Comparison of ENCODE assay signal across 28 mouse cellular contexts in the genomic region with DNA sequence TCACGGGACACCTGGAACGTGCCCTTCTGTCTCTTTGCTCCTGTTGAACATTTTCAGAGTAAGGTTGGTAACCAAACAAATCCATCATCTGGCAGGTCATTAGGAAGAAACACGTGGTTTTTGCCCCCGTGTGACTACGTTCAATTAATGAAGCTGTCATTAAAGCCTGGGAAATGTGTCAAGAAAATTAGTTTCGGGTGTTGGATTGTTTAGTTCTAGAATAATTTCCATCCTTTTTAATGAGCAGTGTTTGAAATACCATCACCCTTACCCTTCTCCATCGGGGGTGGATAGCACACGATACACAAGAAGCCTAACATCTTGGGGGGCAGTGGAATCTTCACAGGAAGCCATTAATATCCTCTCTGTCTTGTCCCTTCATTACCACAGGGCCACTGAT.
DNase-seq lines count a peak whose midpoint lies in the region; ATAC-seq and TF ChIP-seq lines count a peak whose summit lies in the region.
"Had no signal": no experiment of that assay in that cellular context is flagged by ENCODE, and none has a peak within 500 bp of the region (broad histone marks: within the 10 kb centered on the region; RNA-seq: fewer than 3 reads in every experiment).

No protein-coding gene starts in this region.

- TF ChIP-seq CTCF in brain, embryonic 14.5 days (IDR thresholded peaks at IDR 0.05; ENCODE audit: borderline replicate concordance, extremely low read depth, insufficient read depth, insufficient read length), result no peak

- H3K4me3 ChIP-seq in hindbrain, embryonic 13.5 days, result no peak overlapping the region
- H3K4me3 ChIP-seq in hindbrain, embryonic 10.5 days, result no peak overlapping the region
- no peak overlapping the region for H3K4me3 ChIP-seq in neural tube, embryonic 13.5 days
- H3K4me3 ChIP-seq: embryonic facial prominence, embryonic 10.5 days; embryonic facial prominence, embryonic 15.5 days; forebrain, embryonic 12.5 days; limb, embryonic 10.5 days; limb, embryonic 15.5 days; liver, embryonic 13.5 days; stomach, embryonic 15.5 days had no signal

- H3K9me3 ChIP-seq in hindbrain, embryonic 13.5 days, result no peaks in the 10 kb centered on the region
- H3K9me3 ChIP-seq in hindbrain, embryonic 10.5 days, result no peaks in the 10 kb centered on the region
- no peaks in the 10 kb centered on the region for H3K9me3 ChIP-seq in neural tube, embryonic 13.5 days
- H3K9me3 ChIP-seq: embryonic facial prominence, embryonic 10.5 days; embryonic facial prominence, embryonic 15.5 days; forebrain, embryonic 12.5 days; limb, embryonic 10.5 days; limb, embryonic 15.5 days; liver, embryonic 13.5 days; stomach, embryonic 15.5 days had no signal

- peaks cover 17% of the 10 kb centered on the region for H3K4me1 ChIP-seq in hindbrain, embryonic 13.5 days (replicated peaks)
- H3K4me1 ChIP-seq in hindbrain, embryonic 10.5 days (replicated peaks), result peaks cover 19% of the 10 kb centered on the region; the same call in 1 of the 2 replicates
- peaks cover 10% of the 10 kb centered on the region; the same call in 1 of the 2 replicates for H3K4me1 ChIP-seq in neural tube, embryonic 13.5 days (replicated peaks)
- H3K4me1 ChIP-seq: embryonic facial prominence, embryonic 10.5 days; embryonic facial prominence, embryonic 15.5 days; forebrain, embryonic 12.5 days; limb, embryonic 15.5 days; liver, embryonic 13.5 days; stomach, embryonic 15.5 days had no signal

- H3K9ac ChIP-seq in hindbrain, embryonic 13.5 days, result no peak overlapping the region
- no peak overlapping the region for H3K9ac ChIP-seq in neural tube, embryonic 13.5 days
- H3K9ac ChIP-seq: embryonic facial prominence, embryonic 15.5 days; forebrain, embryonic 12.5 days; limb, embryonic 15.5 days; liver, embryonic 13.5 days; stomach, embryonic 15.5 days had no signal

- 38% methylated on average over 8 of the region's 8 CpGs for WGBS in hindbrain, embryonic 13.5 days
- WGBS in hindbrain, embryonic 10.5 days, result 74% methylated on average over 8 of the region's 8 CpGs
- 47% methylated on average over 8 of the region's 8 CpGs for WGBS in neural tube, embryonic 13.5 days

- no peak for DNase-seq in hindbrain, embryonic 10.5 days (ENCODE audit: low spot score)
- DNase-seq in Muller cell, postnatal 12 days (ENCODE audit: inconsistent ontology term), result peak; percentile 62
- peak; percentile 16 for DNase-seq in brain, embryonic 14.5 days (ENCODE audit: low read depth)
- no peak for DNase-seq in kidney, postnatal 4 days
- no peak for DNase-seq in kidney, adult 9 months
- DNase-seq: adrenal gland, postnatal 10 days; B cell, adult 2 months; cerebellum, adult 11-12 months; cerebellum, adult 9-11 months; gastrocnemius, postnatal 10 days; heart, postnatal 4 days; kidney, adult 2 months; layer of hippocampus, postnatal 36 days; liver, embryonic 13.5 days; lung, adult 18-20 months; lung, postnatal 4 days; right cerebral cortex, postnatal 14 days had no signal

- no peak for TF ChIP-seq POLR2A in brain, embryonic 14.5 days (IDR thresholded peaks at IDR 0.05; ENCODE audit: borderline replicate concordance, extremely low read depth, insufficient read depth, insufficient read length, poor library complexity, severe bottlenecking)

- no peak for ATAC-seq in hindbrain, embryonic 13.5 days (ENCODE audit: low FRiP score)
- 0 out of 2 replicates have a peak, but pooled peaks have one; percentile 15 for ATAC-seq in neural tube, embryonic 13.5 days (ENCODE audit: low read depth)
- no peak for ATAC-seq in activated CD4-positive, CD25-positive, alpha-beta regulatory T cell, adult 4 months
- ATAC-seq: lung, postnatal 0 days had no signal

- H3K4me2 ChIP-seq in hindbrain, embryonic 13.5 days, result no peak overlapping the region
- no peak overlapping the region for H3K4me2 ChIP-seq in neural tube, embryonic 13.5 days
- H3K4me2 ChIP-seq: embryonic facial prominence, embryonic 15.5 days; forebrain, embryonic 12.5 days; limb, embryonic 15.5 days; liver, embryonic 13.5 days; stomach, embryonic 15.5 days had no signal

- no peaks in the 10 kb centered on the region for H3K27me3 ChIP-seq in hindbrain, embryonic 13.5 days
- H3K27me3 ChIP-seq in hindbrain, embryonic 10.5 days (ENCODE audit: insufficient read depth, poor library complexity, severe bottlenecking), result no peaks in the 10 kb centered on the region
- no peaks in the 10 kb centered on the region for H3K27me3 ChIP-seq in neural tube, embryonic 13.5 days
- H3K27me3 ChIP-seq: embryonic facial prominence, embryonic 15.5 days; forebrain, embryonic 12.5 days; limb, embryonic 15.5 days; liver, embryonic 13.5 days; stomach, embryonic 15.5 days had no signal

- peak overlapping the region; percentile 3; the same call in 1 of the 2 replicates for H3K27ac ChIP-seq in hindbrain, embryonic 13.5 days
- H3K27ac ChIP-seq in hindbrain, embryonic 10.5 days, result no peak overlapping the region
- H3K27ac ChIP-seq in neural tube, embryonic 13.5 days (replicated peaks), result peak overlapping the region; percentile 50
- H3K27ac ChIP-seq: embryonic facial prominence, embryonic 10.5 days; embryonic facial prominence, embryonic 15.5 days; forebrain, embryonic 12.5 days; kidney, postnatal 0 days; limb, embryonic 10.5 days; limb, embryonic 15.5 days; liver, embryonic 13.5 days; stomach, embryonic 15.5 days had no signal

- no peaks in the 10 kb centered on the region for H3K36me3 ChIP-seq in hindbrain, embryonic 13.5 days
- no peaks in the 10 kb centered on the region for H3K36me3 ChIP-seq in hindbrain, embryonic 10.5 days
- no peaks in the 10 kb centered on the region for H3K36me3 ChIP-seq in neural tube, embryonic 13.5 days
- H3K36me3 ChIP-seq: embryonic facial prominence, embryonic 10.5 days; embryonic facial prominence, embryonic 15.5 days; forebrain, embryonic 12.5 days; limb, embryonic 10.5 days; limb, embryonic 15.5 days; liver, embryonic 13.5 days; stomach, embryonic 15.5 days had no signal

Comparison
In these comparisons a context has a peak if more than half of its experiments do, and no peak if none do; other contexts are left out.
1. DNase-seq: peak in Muller cell, postnatal 12 days (single experiment) and brain, embryonic 14.5 days (single experiment); none in hindbrain, embryonic 10.5 days (single experiment), kidney, postnatal 4 days (0 of 2) and kidney, adult 9 months (single experiment).